Mouse (Mus musculus): ENCODE measurements around the gene Vti1a. TPM values are rescaled to one million over a fixed set of nuclear protein-coding genes. Genes with fewer than 3 reads are reported as not detected.

The Vti1a gene
- polyA plus RNA-seq, 1 experiment from 2014 or later, result 29.4 TPM

DNA sequence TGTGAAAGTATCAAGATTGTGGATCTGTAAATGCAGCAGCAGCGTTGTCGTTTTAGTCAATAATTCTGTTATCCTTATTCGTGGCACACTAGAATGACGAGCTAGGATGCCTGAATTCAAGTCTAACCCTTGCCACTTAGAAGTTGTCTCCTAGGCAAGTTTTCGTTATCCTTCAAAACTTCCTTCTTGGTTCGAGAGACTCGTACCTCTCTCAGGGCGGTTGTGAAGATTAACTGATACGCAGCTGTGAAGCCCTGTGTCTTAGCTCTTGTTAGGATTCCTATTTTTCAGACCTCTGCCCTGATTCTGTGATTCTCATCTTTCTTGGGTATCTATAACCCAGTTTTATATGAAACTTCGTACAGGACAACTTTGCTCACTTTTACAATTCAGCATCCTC is 806 bp downstream of the Vti1a start:
- Histone ChIP-seq H3K27me3 (replicated peaks) (no peaks in the 10 kb centered on the region), H3K4me2 (replicated peaks) (peak overlapping the region; percentile 93), H3K9me3 (no peaks in the 10 kb centered on the region), H3K4me1 (peaks cover 15% of the 10 kb centered on the region; the same call in 1 of the 2 replicates), H3K27ac (no peak overlapping the region), H3K4me3 (no peak overlapping the region; the same call in 1 of the 2 replicates), H3K9ac (no peak overlapping the region), H3K36me3 (peaks cover 7% of the 10 kb centered on the region; the same call in 1 of the 2 replicates)
- 69% methylated on average over 10 of the region's 10 CpGs for WGBS
- no peak for ATAC-seq (ENCODE audit: low FRiP score, low read depth)

DNA sequence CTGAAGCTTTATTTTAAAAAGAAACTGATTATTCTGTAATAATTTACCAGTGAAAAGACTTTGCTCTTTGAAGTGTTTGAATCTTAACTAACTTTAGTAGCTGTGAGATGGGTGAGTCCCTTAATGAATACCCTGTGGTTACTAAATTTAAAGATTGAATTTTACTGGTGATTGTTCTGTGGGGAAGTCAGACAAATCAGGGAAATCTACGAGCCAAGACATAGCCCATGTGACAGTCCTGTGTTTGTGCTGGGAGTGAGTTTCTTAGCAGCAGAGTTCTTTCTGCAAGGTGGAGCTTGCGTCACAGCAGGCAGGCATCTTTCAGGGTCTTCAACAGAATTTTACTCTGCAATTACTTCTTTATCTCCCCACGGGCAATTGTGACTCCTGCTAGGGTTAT is 2.9 kb downstream of the Vti1a start:
- no peak for ATAC-seq (ENCODE audit: low FRiP score, low read depth)

DNA sequence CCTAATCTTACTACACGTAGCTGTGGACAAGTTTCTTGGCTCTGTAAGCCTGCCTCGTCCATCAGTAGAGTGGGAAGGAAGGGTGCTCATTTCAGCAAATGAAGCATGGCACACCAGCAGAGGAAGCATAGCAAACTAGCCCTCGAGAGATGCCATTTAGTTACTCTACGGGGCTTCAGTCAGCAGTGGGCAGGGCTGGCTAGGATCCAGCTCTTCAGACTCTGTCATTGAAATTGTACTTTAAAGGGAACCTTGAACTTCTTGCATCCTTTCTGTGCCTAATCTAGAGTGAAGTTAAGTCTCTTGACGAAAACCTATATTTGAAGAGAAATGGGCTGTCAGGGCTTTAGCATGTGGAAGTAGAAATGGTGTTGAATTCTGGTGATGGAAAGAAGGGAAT is 3.4 kb downstream of the Vti1a start:
- Histone ChIP-seq H3K4me1 (peaks cover 12% of the 10 kb centered on the region; the same call in 1 of the 2 replicates), H3K9me3 (no peaks in the 10 kb centered on the region), H3K36me3 (peaks cover 9% of the 10 kb centered on the region; the same call in 1 of the 2 replicates), H3K27ac (no peak overlapping the region), H3K9ac (no peak overlapping the region), H3K4me2 (replicated peaks) (no peak overlapping the region), H3K4me3 (no peak overlapping the region), H3K27me3 (replicated peaks) (no peaks in the 10 kb centered on the region)
- no peak for ATAC-seq (ENCODE audit: low FRiP score, low read depth)
- WGBS, result 80% methylated on average over 5 of the region's 5 CpGs

More for the DNA sequence above, 2.9 kb downstream of the Vti1a start:
- H3K4me2 ChIP-seq (replicated peaks), result no peak overlapping the region
- no peaks in the 10 kb centered on the region for H3K27me3 ChIP-seq (replicated peaks)
- 81% methylated on average over 3 of the region's 3 CpGs for WGBS
- peaks cover 9% of the 10 kb centered on the region; the same call in 1 of the 2 replicates for H3K36me3 ChIP-seq
- no peak overlapping the region for H3K4me3 ChIP-seq
- no peak overlapping the region for H3K27ac ChIP-seq
- H3K4me1 ChIP-seq, result peaks cover 15% of the 10 kb centered on the region; the same call in 1 of the 2 replicates
- no peak overlapping the region for H3K9ac ChIP-seq
- H3K9me3 ChIP-seq, result no peaks in the 10 kb centered on the region

DNA sequence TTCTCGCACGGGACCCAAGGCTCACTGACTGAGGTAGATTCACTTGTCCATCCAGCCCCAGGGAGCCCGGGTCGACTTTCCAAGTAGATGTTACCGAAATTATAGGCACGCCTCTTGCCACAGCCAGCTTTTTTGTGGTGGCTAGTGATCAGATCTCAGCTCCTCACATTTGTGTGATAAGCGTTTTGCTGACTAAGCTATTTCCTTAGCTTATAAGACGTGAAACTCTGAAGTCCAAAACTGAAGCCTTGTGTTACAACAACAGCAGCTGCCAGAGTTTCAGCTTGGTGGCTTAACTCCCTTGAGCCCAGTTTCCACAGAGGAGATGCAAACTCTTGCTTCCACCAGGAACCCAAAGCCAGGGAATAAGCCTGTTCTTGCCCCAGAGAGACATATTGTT is 6.5 kb downstream of the Vti1a start:
- Histone ChIP-seq H3K4me3 (no peak overlapping the region), H3K27me3 (replicated peaks) (no peaks in the 10 kb centered on the region), H3K9me3 (no peaks in the 10 kb centered on the region), H3K9ac (no peak overlapping the region), H3K4me2 (replicated peaks) (no peak overlapping the region), H3K4me1 (no peaks in the 10 kb centered on the region), H3K36me3 (peaks cover 9% of the 10 kb centered on the region; the same call in 1 of the 2 replicates), H3K27ac (no peak overlapping the region)
- ATAC-seq (ENCODE audit: low FRiP score, low read depth), result no peak
- WGBS, result 95% methylated on average over 8 of the region's 8 CpGs

DNA sequence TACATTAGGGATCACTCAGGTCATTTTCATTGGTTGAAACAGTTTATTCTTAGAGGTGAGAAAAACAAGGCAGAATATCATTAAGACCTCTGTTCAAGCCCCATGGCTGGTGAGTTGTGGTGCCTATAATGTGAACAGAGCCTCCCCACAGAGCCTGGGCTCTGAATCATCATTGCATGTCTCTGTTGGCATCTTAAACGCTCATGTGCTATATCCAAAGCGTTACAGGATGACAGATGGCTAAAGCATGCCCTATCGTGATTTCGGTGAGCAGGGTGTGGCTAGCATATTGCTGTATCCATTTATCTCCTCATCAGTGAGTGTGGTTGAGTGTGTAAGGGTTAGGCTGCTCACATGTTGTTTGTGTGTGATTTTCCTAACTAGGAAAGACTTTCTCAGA is 11.4 kb downstream of the Vti1a start:
- Histone ChIP-seq H3K4me2 (replicated peaks) (no peak overlapping the region), H3K36me3 (peaks cover 32% of the 10 kb centered on the region), H3K27me3 (replicated peaks) (no peaks in the 10 kb centered on the region), H3K4me1 (no peaks in the 10 kb centered on the region), H3K4me3 (no peak overlapping the region), H3K27ac (no peak overlapping the region), H3K9me3 (no peaks in the 10 kb centered on the region), H3K9ac (no peak overlapping the region)
- no peak for ATAC-seq (ENCODE audit: low FRiP score, low read depth)
- WGBS, result 89% methylated on average over 4 of the region's 4 CpGs

DNA sequence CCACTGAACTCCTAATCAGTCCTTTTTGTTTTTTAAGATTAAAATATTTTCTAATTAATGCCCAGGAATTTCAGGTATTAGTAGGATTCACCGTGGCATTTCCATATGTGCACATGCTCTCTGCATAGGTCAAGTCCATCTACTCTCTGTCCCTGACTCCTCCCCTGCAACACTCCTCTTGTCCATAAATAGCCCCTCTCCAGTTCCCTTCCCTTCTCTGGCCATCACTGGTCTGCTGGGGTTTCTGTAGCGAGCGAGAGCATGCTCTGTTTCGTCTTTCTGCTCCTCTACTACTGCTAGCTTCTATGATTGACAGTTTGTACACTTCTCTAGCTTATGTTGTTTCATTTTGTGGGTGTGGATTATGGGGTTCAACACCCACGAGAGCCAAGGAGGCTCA is 15.7 kb downstream of the Vti1a start:
- Histone ChIP-seq H3K9ac (no peak overlapping the region), H3K4me3 (no peak overlapping the region), H3K4me2 (replicated peaks) (no peak overlapping the region), H3K27me3 (replicated peaks) (no peaks in the 10 kb centered on the region), H3K4me1 (no peaks in the 10 kb centered on the region), H3K9me3 (no peaks in the 10 kb centered on the region), H3K36me3 (peaks cover 23% of the 10 kb centered on the region), H3K27ac (no peak overlapping the region)
- WGBS, result 90% methylated on average over 5 of the region's 5 CpGs
- ATAC-seq (ENCODE audit: low FRiP score, low read depth), result no peak

DNA sequence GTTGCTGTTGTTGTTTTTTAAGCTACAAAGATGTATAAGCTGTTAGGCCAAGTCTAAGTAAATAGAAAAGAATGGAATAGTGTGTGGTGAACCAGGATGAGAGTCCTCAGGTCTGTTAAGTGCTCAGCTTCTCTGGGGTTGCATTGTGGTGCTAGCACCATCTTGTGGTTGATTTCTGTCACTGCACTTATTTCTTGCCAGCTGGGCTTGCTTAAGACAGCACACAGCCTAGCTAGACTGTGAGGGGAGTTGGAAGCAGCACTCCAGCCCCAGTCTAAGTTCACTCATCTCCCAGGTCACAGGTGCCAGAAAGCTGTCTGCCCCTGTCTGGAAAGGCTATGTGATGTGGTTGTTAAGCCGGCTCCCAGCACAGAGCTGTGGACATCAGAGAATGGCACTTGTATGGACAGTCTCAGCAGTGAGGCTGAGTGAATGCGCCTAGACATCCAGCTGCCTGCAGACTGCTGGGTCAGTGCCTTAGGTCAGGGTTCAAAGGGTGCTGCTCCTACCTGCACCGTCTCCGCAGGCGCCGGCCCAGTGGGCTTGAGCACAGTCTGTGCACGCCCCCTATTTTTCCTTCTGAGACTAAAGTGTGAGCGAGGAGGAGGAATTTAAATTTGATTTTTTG is 16.7 kb downstream of the Vti1a start:
- Histone ChIP-seq H3K4me3 (no peak overlapping the region), H3K27ac (no peak overlapping the region), H3K36me3 (peaks cover 23% of the 10 kb centered on the region), H3K4me2 (replicated peaks) (no peak overlapping the region), H3K9ac (no peak overlapping the region), H3K9me3 (no peaks in the 10 kb centered on the region), H3K27me3 (replicated peaks) (no peaks in the 10 kb centered on the region), H3K4me1 (no peaks in the 10 kb centered on the region)
- WGBS, result 92% methylated on average over 8 of the region's 8 CpGs
- 0 out of 2 replicates have a peak, but pooled peaks have one; percentile 37 for ATAC-seq (ENCODE audit: low FRiP score, low read depth)

DNA sequence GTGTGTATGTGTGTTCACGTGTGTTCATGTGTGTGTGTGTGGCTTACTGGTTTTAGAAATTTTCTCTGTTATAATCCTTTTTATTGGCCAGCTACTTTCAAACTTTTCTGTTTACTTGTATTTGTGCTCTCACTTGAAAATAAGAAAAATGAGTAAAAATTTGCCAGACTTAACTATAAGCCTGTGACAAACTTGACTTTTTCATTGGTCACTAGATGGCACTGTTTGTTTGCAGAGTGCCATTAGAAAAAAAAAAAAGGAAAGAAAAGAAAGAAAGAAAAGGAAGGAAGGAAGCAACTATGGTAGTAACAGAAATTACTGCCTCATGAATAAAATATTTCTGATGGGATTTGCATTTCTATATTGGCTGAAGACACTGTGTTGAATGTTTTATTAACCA is 19.8 kb downstream of the Vti1a start:
- Histone ChIP-seq H3K4me1 (no peaks in the 10 kb centered on the region), H3K9me3 (no peaks in the 10 kb centered on the region), H3K4me2 (replicated peaks) (no peak overlapping the region), H3K27me3 (replicated peaks) (no peaks in the 10 kb centered on the region), H3K36me3 (peaks cover under 1% of the 10 kb centered on the region; the same call in 1 of the 2 replicates), H3K9ac (no peak overlapping the region), H3K4me3 (no peak overlapping the region), H3K27ac (no peak overlapping the region)
- 98% methylated on average over 1 of the region's 1 CpGs for WGBS
- no peak for ATAC-seq (ENCODE audit: low FRiP score, low read depth)

DNA sequence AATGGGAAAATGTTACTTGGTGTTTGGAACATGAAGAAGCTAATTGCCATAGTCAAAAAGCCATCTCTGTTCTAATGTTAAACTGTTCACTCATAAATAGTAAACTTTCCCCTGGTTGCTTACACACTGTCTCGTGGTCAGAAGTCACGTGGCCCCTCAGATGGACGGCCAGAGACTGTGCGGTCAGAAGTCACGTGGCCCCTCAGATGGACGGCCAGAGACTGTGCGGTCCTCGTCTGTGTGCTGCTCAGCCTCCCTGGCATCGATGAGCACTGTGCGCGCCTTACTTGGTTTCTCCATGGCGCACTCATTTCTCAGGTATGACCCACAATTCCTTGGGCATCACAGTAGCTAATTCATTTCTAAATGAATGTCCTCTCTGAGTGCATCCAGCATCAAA is 20.3 kb downstream of the Vti1a start:
- no peaks in the 10 kb centered on the region for H3K36me3 ChIP-seq
- H3K9me3 ChIP-seq, result no peaks in the 10 kb centered on the region
- H3K27ac ChIP-seq, result no peak overlapping the region
- no peak overlapping the region for H3K4me2 ChIP-seq (replicated peaks)
- H3K4me3 ChIP-seq, result no peak overlapping the region
- no peak for ATAC-seq (ENCODE audit: low FRiP score, low read depth)
- H3K27me3 ChIP-seq (replicated peaks), result no peaks in the 10 kb centered on the region
- no peak overlapping the region for H3K9ac ChIP-seq
- WGBS, result 83% methylated on average over 12 of the region's 12 CpGs
- no peaks in the 10 kb centered on the region for H3K4me1 ChIP-seq

DNA sequence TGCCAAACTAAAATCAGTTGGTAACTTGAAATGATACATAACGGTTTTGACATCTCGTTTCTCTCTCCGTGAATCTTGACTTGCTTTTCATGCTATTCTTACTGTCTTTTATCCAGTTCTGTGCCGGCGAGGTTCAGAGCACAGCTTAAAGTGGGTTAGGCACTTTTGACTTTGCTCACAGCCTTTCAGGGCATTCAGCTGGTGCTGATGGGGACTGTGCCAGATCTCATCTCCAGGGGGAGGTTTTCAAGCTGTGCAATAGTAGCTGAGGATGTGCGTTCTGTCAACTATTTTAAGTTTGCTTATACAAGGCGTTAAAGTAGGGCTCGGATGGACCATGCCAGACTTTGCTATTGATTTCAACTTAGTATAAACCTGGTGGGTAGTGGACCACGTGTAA is 21.0 kb downstream of the Vti1a start:
- Histone ChIP-seq H3K9ac (no peak overlapping the region), H3K9me3 (no peaks in the 10 kb centered on the region), H3K27ac (no peak overlapping the region), H3K27me3 (replicated peaks) (no peaks in the 10 kb centered on the region), H3K4me2 (replicated peaks) (no peak overlapping the region), H3K4me3 (no peak overlapping the region), H3K4me1 (no peaks in the 10 kb centered on the region), H3K36me3 (no peaks in the 10 kb centered on the region)
- 87% methylated on average over 9 of the region's 9 CpGs for WGBS
- ATAC-seq (ENCODE audit: low FRiP score, low read depth), result no peak

DNA sequence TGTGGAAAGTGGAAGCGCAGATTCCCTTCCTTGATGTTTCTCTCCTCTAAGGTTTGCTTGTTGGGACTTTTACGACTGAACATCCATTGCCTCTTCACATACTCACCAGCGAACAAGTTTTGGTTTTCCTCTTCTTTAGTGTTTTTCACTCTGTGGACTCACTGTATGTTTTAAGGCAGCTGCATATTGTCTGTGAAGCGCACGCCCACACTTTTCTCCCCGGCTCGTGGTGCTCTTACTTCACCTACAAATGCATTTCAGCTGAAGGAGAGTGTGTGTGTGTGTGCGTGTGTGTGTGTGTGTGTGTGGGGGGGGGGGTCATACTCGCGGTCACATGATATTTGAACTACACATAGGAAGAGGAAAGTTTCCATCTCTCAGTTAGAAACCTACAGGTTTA is 21.6 kb downstream of the Vti1a start:
- no peak overlapping the region for H3K27ac ChIP-seq
- no peak overlapping the region for H3K4me3 ChIP-seq
- H3K27me3 ChIP-seq (replicated peaks), result no peaks in the 10 kb centered on the region
- no peaks in the 10 kb centered on the region for H3K36me3 ChIP-seq
- H3K9ac ChIP-seq, result no peak overlapping the region
- 90% methylated on average over 10 of the region's 10 CpGs for WGBS
- no peaks in the 10 kb centered on the region for H3K4me1 ChIP-seq
- ATAC-seq (ENCODE audit: low FRiP score, low read depth), result no peak
- no peak overlapping the region for H3K4me2 ChIP-seq (replicated peaks)
- no peaks in the 10 kb centered on the region for H3K9me3 ChIP-seq

DNA sequence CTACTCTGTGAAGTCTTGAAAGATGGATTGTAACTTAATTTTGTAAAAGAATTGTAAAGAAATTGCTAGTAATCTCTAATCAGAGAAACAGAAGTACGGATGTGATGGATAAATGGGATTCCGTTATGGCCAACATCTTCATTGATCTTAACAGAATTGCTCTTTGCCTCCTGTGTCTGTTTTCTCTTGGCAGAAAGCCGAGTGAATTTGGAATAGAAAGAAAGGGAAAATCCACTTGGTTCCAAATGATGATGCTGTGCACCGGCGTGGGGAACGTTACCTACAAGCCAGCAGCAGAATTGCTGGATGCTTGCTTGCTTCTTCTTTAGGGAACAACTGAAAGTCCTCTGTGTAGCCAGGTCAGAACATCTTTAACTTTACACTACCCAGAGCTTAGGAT is 24.4 kb downstream of the Vti1a start:
- ATAC-seq (ENCODE audit: low FRiP score, low read depth), result no peak
- H3K4me1 ChIP-seq, result no peaks in the 10 kb centered on the region
- H3K27me3 ChIP-seq (replicated peaks), result no peaks in the 10 kb centered on the region
- no peak overlapping the region for H3K4me3 ChIP-seq
- no peaks in the 10 kb centered on the region for H3K9me3 ChIP-seq
- H3K9ac ChIP-seq, result no peak overlapping the region
- H3K27ac ChIP-seq, result no peak overlapping the region
- H3K4me2 ChIP-seq (replicated peaks), result no peak overlapping the region
- WGBS, result 90% methylated on average over 6 of the region's 6 CpGs
- no peaks in the 10 kb centered on the region for H3K36me3 ChIP-seq

DNA sequence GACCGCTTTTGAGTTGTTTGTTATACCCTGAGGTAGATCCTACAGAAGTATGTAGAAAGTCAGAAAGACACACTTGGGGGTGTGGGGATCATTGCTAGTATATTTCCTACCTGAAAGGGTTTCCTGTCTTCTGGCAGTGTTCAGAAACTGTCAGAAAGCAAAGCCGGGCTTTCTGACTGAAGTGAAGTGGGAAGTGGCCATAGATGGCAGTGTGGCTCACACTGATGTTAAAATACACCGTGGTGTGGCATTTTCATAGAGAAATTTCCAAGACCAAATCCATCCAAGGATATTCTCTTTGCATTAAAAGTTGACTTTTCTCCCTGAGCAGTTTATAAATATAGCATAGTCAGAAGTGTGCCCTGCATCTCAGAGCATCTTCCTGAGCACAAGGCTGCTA is 25.3 kb downstream of the Vti1a start:
- no peak overlapping the region for H3K4me2 ChIP-seq (replicated peaks)
- no peak for ATAC-seq (ENCODE audit: low FRiP score, low read depth)
- H3K36me3 ChIP-seq, result no peaks in the 10 kb centered on the region
- H3K27me3 ChIP-seq (replicated peaks), result no peaks in the 10 kb centered on the region
- H3K4me1 ChIP-seq, result no peaks in the 10 kb centered on the region
- H3K4me3 ChIP-seq, result no peak overlapping the region
- no peak overlapping the region for H3K27ac ChIP-seq
- no peaks in the 10 kb centered on the region for H3K9me3 ChIP-seq
- 85% methylated on average over 3 of the region's 3 CpGs for WGBS
- H3K9ac ChIP-seq, result no peak overlapping the region
